Mouse (Mus musculus): ENCODE data around the gene Adra1d.
A peak's percentile ranks its signal among the peaks of the same experiment; 100 is the strongest.

- TF ChIP-seq POLR2A (IDR thresholded peaks at IDR 0.05; ENCODE audit: insufficient read depth, low read depth, low read length) (no peak), CTCF (IDR thresholded peaks at IDR 0.05; ENCODE audit: insufficient read depth, low read depth, low read length) (peak; percentile 92)
Measured at GRCm38 (mm10) chr2:131562586-131563122, 571 bp upstream of the Adra1d start.
